Mouse (Mus musculus) testis, adult 2 months (tissue): ENCODE results near the gene Cdk11b. TPM values are rescaled to one million over a fixed set of nuclear protein-coding genes. Genes with fewer than 3 reads are reported as not detected.
"Not testable (repeated sequence)": the region's sequence is repeated elsewhere in the genome, so short reads cannot be mapped to it uniquely, and the experiment has no call there.

Experiments used
- H3K27ac ChIP-seq: fragments of 200-500 bp; 2 replicates; pipeline ENCODE4 v1.5.1; 2012; ENCODE audit warnings: low read depth, low read length; ENCODE audit not compliant: control insufficient read depth, insufficient read depth
- H3K27me3 ChIP-seq: fragments of 200-500 bp; 2 replicates; pipeline ENCODE4 v1.6.1; 2012; ENCODE audit warnings: mild to moderate bottlenecking, low read length, moderate library complexity; ENCODE audit not compliant: control insufficient read depth, insufficient read depth
- H3K36me3 ChIP-seq: fragments of 200-500 bp; 2 replicates; pipeline ENCODE4 v1.6.1; 2012; ENCODE audit warnings: mild to moderate bottlenecking, low read length; ENCODE audit not compliant: control insufficient read depth, insufficient read depth
- H3K4me1 ChIP-seq: fragments of 200-500 bp; 2 replicates; pipeline ENCODE4 v1.6.1; 2012; ENCODE audit warnings: low read length; ENCODE audit not compliant: control insufficient read depth, insufficient read depth
- H3K4me3 ChIP-seq: fragments of 200-500 bp; 2 replicates; pipeline ENCODE4 v1.5.1; 2012; ENCODE audit warnings: low read depth, mild to moderate bottlenecking, low read length, moderate library complexity, mixed read lengths; ENCODE audit not compliant: control insufficient read depth
- CTCF ChIP-seq: fragments of 200-500 bp; IDR thresholded peaks from 2 replicates; pipeline ENCODE4 v1.5.1; 2012; ENCODE audit warnings: low read depth, mild to moderate bottlenecking, inconsistent platforms, low read length, moderate library complexity; ENCODE audit not compliant: control insufficient read depth, insufficient read depth, insufficient replicate concordance
- POLR2A ChIP-seq: fragments of 200-500 bp; IDR thresholded peaks from 2 replicates; pipeline ENCODE4 v1.6.1; 2012; ENCODE audit warnings: low read depth, mild to moderate bottlenecking, inconsistent platforms, low read length, moderate library complexity; ENCODE audit not compliant: control insufficient read depth
- polyA plus RNA-seq: library from polyadenylated mRNA; depleted of rRNA; stranded (reverse); fragments of >200 nt; gene quantifications from 2 replicates; pipeline ENCODE4 v1.2.3, GENCODE M21; 2012

The Cdk11b gene
- polyA plus RNA-seq, 1 experiment: 29.9 TPM

DNA sequence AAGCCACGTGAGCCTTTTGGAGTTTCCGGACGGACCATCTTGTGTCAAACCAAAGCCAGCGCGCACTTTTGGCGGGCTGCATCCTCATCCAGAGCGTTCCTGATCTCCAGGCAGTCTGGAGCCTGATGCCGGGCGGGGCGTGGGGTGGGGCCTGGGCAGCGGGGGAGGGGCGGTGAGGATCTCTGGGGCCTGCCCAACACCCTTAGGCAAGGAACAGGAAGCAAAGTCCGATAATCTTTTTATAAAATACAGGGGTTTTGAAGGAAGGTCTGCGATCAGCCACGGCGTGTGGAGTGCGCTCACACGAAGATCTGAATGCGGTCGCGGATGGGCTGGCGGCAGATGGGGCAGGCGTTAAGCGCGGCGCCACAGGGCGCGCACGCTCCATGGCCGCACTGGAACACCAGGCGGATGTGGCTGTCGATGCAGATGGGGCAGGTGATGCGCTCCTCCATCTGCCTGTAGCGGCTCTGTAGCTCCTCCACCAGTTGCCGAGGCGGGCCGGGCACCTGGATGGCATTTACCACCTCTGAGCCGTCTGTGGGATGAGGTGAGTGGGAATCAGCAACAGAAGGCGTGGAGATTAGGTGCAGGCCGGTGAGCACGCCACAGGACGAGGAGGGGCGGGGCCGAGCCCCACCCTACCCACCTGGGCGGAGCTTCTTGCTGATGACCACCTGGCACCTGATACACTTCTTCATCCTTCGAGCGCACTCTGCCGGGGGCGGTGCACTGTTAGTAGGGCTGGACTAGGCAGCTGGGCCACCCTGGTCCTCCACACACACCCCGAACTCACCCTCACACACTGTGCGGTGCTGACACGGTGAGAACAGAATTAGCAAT lies 30.0 kb downstream of the Cdk11b start:
- no peaks in the 10 kb centered on the region for H3K36me3 ChIP-seq
- H3K27me3 ChIP-seq: no peaks in the 10 kb centered on the region
- H3K4me3 ChIP-seq: peak overlapping the region; percentile 41
- peaks cover 37% of the 10 kb centered on the region for H3K4me1 ChIP-seq
- H3K27ac ChIP-seq: no peak overlapping the region
- TF ChIP-seq CTCF (no peak), POLR2A (no peak)

- TF ChIP-seq CTCF: no peak
- no peak for TF ChIP-seq POLR2A
- Histone ChIP-seq H3K36me3 (no peaks in the 10 kb centered on the region), H3K4me3 (no peak overlapping the region), H3K4me1 (peaks cover 36% of the 10 kb centered on the region), H3K27me3 (no peaks in the 10 kb centered on the region), H3K27ac (no peak overlapping the region)
These were observed 31.6 kb downstream of the Cdk11b start for GRCm38 (mm10) chr4:155656214-155656751.

DNA sequence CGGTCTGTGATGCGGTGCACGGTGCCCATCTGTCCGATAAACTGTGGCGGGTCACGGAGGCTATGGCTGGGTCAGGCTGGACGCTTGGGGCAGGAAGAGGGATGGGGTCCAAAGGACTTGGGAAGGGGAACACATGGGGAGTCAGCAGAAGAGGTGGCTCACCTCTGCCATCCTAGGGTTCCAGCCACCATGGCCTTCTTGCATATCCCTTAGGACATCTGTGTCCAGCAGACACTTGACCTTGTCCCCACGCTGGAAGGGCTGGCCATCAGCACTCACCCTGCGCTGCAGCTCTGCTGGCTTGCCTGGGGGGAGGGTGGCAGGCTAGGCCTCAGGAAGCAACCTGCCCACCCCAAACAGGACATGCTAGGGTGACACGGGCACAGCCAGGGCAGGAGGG lies 34.3 kb downstream of the Cdk11b start:
- Histone ChIP-seq H3K4me3 (no peak overlapping the region), H3K27ac (no peak overlapping the region), H3K36me3 (no peaks in the 10 kb centered on the region), H3K4me1 (peaks cover 13% of the 10 kb centered on the region), H3K27me3 (no peaks in the 10 kb centered on the region)
- TF ChIP-seq POLR2A (no peak), CTCF (no peak)

- TF ChIP-seq CTCF (no peak), POLR2A (no peak)
These were observed 36.0 kb downstream of the Cdk11b start for GRCm38 (mm10) chr4:155660641-155661040.

GRCm38 (mm10) chr4:155666903-155667302 lies 42.2 kb downstream of the Cdk11b start:
- Histone ChIP-seq H3K4me3 (no peak overlapping the region), H3K27ac (no peak overlapping the region), H3K36me3 (no peaks in the 10 kb centered on the region), H3K27me3 (no peaks in the 10 kb centered on the region), H3K4me1 (peaks cover 6% of the 10 kb centered on the region)
- TF ChIP-seq CTCF (no peak), POLR2A (no peak)

More at GRCm38 (mm10) chr4:155660641-155661040, 36.0 kb downstream of the Cdk11b start:
- no peaks in the 10 kb centered on the region for H3K36me3 ChIP-seq
- H3K27me3 ChIP-seq: no peaks in the 10 kb centered on the region
- no peak overlapping the region for H3K4me3 ChIP-seq
- H3K4me1 ChIP-seq: no peaks in the 10 kb centered on the region
- H3K27ac ChIP-seq: no peak overlapping the region

DNA sequence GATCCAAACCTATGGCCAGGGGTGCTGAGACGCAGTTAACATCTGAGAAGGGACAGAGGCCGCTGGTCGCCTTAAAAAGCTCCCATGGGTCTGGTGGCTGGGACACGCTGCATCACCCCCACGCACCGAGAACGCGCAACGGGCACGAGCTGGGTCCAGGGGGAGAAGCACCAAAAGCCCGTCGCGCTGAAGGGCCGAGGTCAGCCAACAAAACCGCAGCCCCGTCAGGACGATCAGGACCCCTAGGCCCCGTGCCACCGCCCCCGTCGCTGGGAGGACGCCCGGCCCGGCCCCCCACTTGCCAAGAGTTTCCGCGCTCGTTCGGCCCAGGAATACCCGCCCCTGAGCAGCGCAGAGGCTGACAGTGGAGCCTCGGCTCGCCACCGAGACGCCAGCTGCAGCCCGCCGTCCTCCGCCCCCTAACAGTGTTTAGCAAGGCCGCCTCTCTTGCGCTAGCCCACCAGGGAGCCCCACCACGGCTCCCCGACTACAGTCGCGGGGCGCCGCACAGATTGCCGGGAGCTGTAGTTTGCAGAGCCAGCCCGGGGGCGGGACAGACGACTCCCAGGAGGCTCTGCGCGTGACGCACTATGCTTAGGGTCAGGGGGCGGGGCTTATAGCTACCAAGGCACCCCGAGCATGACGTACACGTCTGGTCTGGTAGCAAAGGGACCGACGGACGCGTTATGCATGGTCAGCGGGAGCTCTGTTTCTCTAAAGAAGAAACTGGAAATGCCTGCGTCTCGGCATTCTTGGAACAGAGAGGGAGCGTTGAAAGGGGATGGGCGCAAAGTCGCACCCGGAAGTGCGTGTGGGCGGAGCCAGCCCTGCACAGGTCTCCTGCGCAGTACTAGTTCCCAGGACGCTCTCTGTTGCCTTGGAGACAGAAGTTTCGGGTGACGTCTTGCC lies 44.3 kb downstream of the Cdk11b start, which contains the start of gene Mib2:
Gene Mib2, minus strand, starts transcription at position 510 of the 909 bp plus-strand sequence.
- Histone ChIP-seq H3K4me3 (peak within 1 kb of the TSS; percentile 92), H3K36me3 (no peaks in the 10 kb centered on the region), H3K27ac (peak within 1 kb of the TSS; percentile 82), H3K4me1 (peaks cover 6% of the 10 kb centered on the region), H3K27me3 (no peaks in the 10 kb centered on the region)
- TF ChIP-seq POLR2A: peak; percentile 55
- TF ChIP-seq CTCF: no peak

DNA sequence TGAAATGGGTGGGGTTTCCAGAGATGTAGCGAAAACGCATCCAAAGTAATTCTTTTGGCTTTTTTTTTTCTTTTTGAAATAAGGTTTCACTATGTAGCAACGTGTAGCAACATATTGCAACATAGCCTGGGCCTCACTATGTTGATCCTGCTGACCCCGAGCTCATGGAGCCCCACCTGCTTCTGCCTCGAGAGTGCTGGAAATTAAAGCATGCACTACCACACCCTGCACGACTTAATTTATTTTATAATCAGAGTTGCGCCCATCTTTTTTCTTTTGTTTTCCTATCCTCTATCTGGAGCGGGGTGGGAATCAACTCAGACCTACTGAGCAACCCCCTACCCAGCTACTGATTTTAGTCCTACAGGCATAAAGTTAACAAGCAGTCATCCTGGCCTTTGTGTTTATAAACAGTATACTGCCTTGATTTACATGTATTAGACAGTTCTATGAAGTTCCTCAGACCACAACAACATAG lies 45.0 kb downstream of the Cdk11b start:
- TF ChIP-seq CTCF (no peak), POLR2A (no peak)
- Histone ChIP-seq H3K36me3 (no peaks in the 10 kb centered on the region), H3K27ac (no peak overlapping the region; the same call in 1 of the 2 replicates), H3K4me3 (peak overlapping the region; percentile 92), H3K4me1 (peaks cover 6% of the 10 kb centered on the region), H3K27me3 (no peaks in the 10 kb centered on the region)

GRCm38 (mm10) chr4:155670236-155670635 lies 45.6 kb downstream of the Cdk11b start:
- H3K27me3 ChIP-seq, H3K4me3 ChIP-seq, H3K36me3 ChIP-seq, H3K4me1 ChIP-seq, H3K27ac ChIP-seq: not testable (repeated sequence)
